Mouse (Mus musculus) liver, embryonic 14.5 days (tissue): ENCODE measurements around the gene Hnrnpa1. TPM values are rescaled to one million over a fixed set of nuclear protein-coding genes. Genes with fewer than 3 reads are reported as not detected.

Experiments
- ATAC-seq: fragments of 200-750 bp; cut with Nextera tagmentation; 2 replicates; pipeline ENCODE4 v1.8.0; 2017; ENCODE audit warnings: moderate number of reproducible peaks, mild to moderate bottlenecking, moderate library complexity; ENCODE audit not compliant: insufficient read depth
- DNase-seq, 3 experiments: peaks; one replicate each; pipeline ENCODE4 v3.0.0-alpha.2; 2012 to 2013; ENCODE audit warnings: low read depth in 3 of 3, low spot score in 3 of 3
- H3K27ac ChIP-seq: fragments of 300-500 bp; sonication (generic); 2 replicates; pipeline ENCODE4 v1.5.1; 2014; ENCODE audit warnings: moderate library complexity, mild to moderate bottlenecking, control low read depth, inconsistent platforms
- H3K27me3 ChIP-seq: fragments of 300-500 bp; sonication (generic); 2 replicates; pipeline ENCODE4 v1.6.1; 2014; ENCODE audit warnings: mild to moderate bottlenecking, low read length, moderate library complexity; ENCODE audit not compliant: control insufficient read depth, insufficient read depth
- H3K36me3 ChIP-seq: fragments of 300-500 bp; sonication (generic); replicated peaks from 2 replicates; pipeline ENCODE4 v1.6.1; 2014; ENCODE audit warnings: low read depth; ENCODE audit not compliant: control insufficient read depth, insufficient read depth
- H3K4me1 ChIP-seq, 2 experiments: fragments of 200-500 bp in 1 of 2; fragments of 300-500 bp in 1 of 2; sonication (generic) in 1 of 2; replicated peaks; 2 replicates each; pipeline ENCODE4 v1.6.1; 2012 to 2014; ENCODE audit warnings: antibody characterized with exemption in 1 of 2, inconsistent platforms in 1 of 2, low read length in 1 of 2; ENCODE audit not compliant: control insufficient read depth in 2 of 2, insufficient read depth in 2 of 2
- H3K4me2 ChIP-seq: fragments of 300-500 bp; sonication (generic); 2 replicates; pipeline ENCODE4 v1.6.1; 2014; ENCODE audit warnings: low read depth, mild to moderate bottlenecking, control low read depth, moderate library complexity
- H3K4me3 ChIP-seq, 2 experiments: fragments of 200-500 bp in 1 of 2; fragments of 300-500 bp in 1 of 2; sonication (generic) in 1 of 2; 2 replicates each; pipeline ENCODE4 v1.5.1; 2012 to 2014; ENCODE audit warnings: low read depth in 2 of 2, low read length in 2 of 2, mild to moderate bottlenecking in 2 of 2, control low read depth in 1 of 2, inconsistent platforms in 1 of 2, moderate library complexity in 1 of 2; ENCODE audit not compliant: insufficient read depth in 1 of 2
- H3K9ac ChIP-seq: fragments of 300-500 bp; sonication (generic); replicated peaks from 2 replicates; pipeline ENCODE4 v1.6.1; 2014; ENCODE audit warnings: mild to moderate bottlenecking, control low read depth, moderate library complexity
- H3K9me3 ChIP-seq: fragments of 300-500 bp; sonication (generic); 2 replicates; pipeline ENCODE4 v1.6.1; 2016; ENCODE audit warnings: low read length, mixed read lengths; ENCODE audit not compliant: control insufficient read depth
- CTCF ChIP-seq: IDR thresholded peaks from 2 replicates; pipeline ENCODE4 v1.5.1; 2016; ENCODE audit warnings: antibody characterized with exemption, low read depth, control low read depth
- EP300 ChIP-seq: IDR thresholded peaks from 2 replicates; pipeline ENCODE4 v1.6.1; 2016; ENCODE audit warnings: antibody characterized with exemption, low read depth
- WGBS: fragments of 180-500 bp; shearing (Covaris S2); extraction: QIAGEN DNeasy Blood & Tissue Kit; methylation state at CpG from one replicate; pipeline ENCODE4 v1.1.7; 2014; ENCODE audit not compliant: insufficient replicate concordance; 5-methylcytosine and 5-hydroxymethylcytosine counted together
- polyA plus RNA-seq, 2 experiments: library from polyadenylated mRNA; depleted of rRNA in 1 of 2; stranded (reverse) in 1 of 2; unstranded in 1 of 2; fragments of >200 nt; fragmentation: Nextera tagmentation in 1 of 2; extraction: Ambion mirVana in 1 of 2; gene quantifications; 2 replicates each; pipeline versions ENCODE4 v1.2.1 to v1.2.3; 2012 to 2014

Gene Hnrnpa1
- polyA plus RNA-seq, 2 experiments = 240 to 510 TPM

GRCm38 (mm10) chr15:103197785-103198184 lies 42.4 kb upstream of the Hnrnpa1 start:
- ATAC-seq (no peak), DNase-seq (no peak)
- Histone ChIP-seq H3K4me3 (no peak overlapping the region), H3K36me3 (peaks cover 83% of the 10 kb centered on the region), H3K4me2 (no peak overlapping the region), H3K9ac (no peak overlapping the region), H3K9me3 (no peaks in the 10 kb centered on the region), H3K27me3 (no peaks in the 10 kb centered on the region), H3K4me1 (no peaks in the 10 kb centered on the region), H3K27ac (no peak overlapping the region)
- 90% methylated on average over 4 of the region's 4 CpGs for WGBS
- TF ChIP-seq EP300 (no peak), CTCF (no peak)

DNA sequence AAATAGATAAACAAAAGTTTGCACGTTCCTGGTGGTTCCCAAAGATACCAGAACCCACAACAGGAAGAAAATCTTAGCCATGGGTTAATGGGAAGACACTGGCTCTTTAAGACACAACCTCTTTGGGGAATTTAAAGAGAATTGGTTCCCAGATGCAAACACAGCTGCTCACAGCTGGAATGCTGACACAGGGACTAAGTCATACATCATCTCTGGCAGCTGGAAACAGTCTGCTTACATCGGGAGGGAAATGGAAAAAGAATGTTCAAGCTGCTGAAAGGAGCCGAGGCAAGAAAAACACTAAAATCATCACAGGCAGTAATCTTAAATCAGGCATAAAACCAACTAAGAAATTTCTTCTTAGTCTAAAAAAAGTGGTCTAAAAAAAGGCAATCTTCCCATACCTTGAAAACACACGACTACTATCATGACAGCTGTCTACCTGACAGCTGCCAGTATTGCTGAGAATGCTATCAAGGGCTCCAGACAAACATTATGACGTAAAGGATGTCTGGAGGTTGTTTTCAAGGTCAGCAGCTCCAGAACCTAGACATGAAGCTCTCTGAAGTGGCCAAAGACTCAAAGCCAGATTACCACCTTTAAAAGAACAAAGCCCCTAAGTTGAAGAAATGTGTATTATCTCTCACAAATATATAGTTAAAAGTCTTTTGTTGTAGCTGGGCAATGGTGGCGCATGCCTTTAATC lies 38.0 kb upstream of the Hnrnpa1 start:
- no peaks in the 10 kb centered on the region for H3K4me1 ChIP-seq
- H3K27ac ChIP-seq = no peak overlapping the region
- DNase-seq = no peak
- no peak for ATAC-seq
- TF ChIP-seq EP300 = no peak
- no peak for TF ChIP-seq CTCF
- no peak overlapping the region for H3K9ac ChIP-seq
- H3K9me3 ChIP-seq = no peaks in the 10 kb centered on the region
- 65% methylated on average over 6 of the region's 6 CpGs for WGBS
- H3K4me2 ChIP-seq = no peak overlapping the region
- H3K36me3 ChIP-seq = peaks cover 84% of the 10 kb centered on the region
- no peaks in the 10 kb centered on the region for H3K27me3 ChIP-seq
- H3K4me3 ChIP-seq = no peak overlapping the region

DNA sequence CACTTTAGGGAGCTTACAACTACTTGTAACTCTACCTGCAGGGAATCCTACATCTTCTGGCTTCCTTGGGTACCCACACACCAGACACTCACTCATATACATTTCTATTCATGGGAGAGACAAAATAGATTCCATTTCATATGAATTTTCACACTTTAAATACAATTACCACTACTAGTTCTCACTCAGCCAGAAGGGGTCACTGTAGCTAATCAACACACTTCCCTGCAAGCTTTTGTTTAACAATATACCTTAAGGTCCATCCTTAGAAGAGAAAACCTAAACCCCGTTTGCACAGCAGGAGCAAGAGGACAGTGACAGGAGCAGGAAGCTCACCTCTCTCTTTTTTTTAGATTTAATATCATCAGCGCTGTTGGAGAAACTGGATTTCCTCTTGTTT lies 35.1 kb upstream of the Hnrnpa1 start:
- DNase-seq (no peak), ATAC-seq (no peak)
- Histone ChIP-seq H3K4me1 (no peaks in the 10 kb centered on the region), H3K27me3 (no peaks in the 10 kb centered on the region), H3K4me2 (no peak overlapping the region), H3K36me3 (peaks cover 80% of the 10 kb centered on the region), H3K4me3 (no peak overlapping the region), H3K9me3 (no peaks in the 10 kb centered on the region), H3K9ac (no peak overlapping the region), H3K27ac (no peak overlapping the region)
- WGBS = 70% methylated on average over 2 of the region's 2 CpGs
- TF ChIP-seq CTCF (peak; percentile 21; the same call in 1 of the 2 replicates), EP300 (no peak)

GRCm38 (mm10) chr15:103214149-103214548 lies 26.1 kb upstream of the Hnrnpa1 start:
- no peak for TF ChIP-seq EP300
- TF ChIP-seq CTCF = no peak
- Histone ChIP-seq H3K4me3 (no peak overlapping the region), H3K36me3 (peaks cover 40% of the 10 kb centered on the region), H3K4me1 (peaks cover 9 to 14% of the 10 kb centered on the region in 2 experiments), H3K27me3 (no peaks in the 10 kb centered on the region), H3K9ac (no peak overlapping the region), H3K27ac (no peak overlapping the region), H3K9me3 (no peaks in the 10 kb centered on the region), H3K4me2 (no peak overlapping the region)
- WGBS = 82% methylated on average over 2 of the region's 2 CpGs
- ATAC-seq (no peak), DNase-seq (no peak)

DNA sequence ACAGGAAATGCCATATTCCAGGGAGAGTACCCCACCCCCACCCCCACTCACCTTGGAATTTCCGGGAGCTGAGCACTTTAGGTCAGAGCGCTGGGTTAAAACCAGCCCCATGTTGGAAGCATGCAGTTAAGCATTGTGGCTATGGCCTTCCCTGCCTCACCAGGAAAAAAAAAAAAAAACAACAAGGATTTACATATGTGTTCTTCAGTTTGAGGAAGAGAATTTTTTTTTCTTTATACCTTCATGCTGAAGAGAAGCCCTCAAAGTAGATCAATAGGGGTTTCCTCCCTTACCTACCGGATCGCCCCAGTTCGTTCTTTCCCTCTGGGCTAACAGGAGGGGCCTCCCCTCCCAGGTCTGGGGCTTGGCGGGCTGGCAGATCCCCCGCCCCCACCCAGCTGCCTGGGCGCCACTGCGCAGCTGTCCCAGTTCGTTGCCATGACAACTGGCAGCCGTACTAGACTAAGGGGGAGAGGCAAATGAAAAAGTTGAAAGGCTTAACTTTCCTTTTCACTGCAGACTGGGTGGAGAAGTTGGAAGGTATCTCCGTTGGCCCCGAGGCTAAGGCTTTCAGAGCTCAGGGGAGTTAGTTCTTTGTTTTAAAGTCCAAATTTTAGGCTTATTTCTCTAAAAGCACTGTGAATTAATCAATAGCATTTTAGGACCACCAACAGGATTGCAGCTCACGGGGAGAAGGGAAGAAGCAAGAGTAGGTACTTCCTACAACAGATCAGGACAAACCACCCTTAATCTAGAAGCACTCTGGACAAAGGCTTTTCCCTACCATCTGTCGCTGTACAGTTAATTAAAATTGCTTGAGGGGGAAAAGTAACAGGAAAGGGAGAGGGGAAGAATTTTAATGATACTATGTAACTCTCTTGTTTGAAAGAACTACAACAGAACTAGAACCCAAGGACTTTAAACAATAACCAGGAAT lies 25.0 kb upstream of the Hnrnpa1 start:
- ATAC-seq = peak; percentile 79

More for the DNA sequence above, 25.0 kb upstream of the Hnrnpa1 start:
- DNase-seq = peak; percentile 57 to 63 (median 61)
- Histone ChIP-seq H3K9ac (no peak overlapping the region; the same call in 1 of the 2 replicates), H3K27ac (no peak overlapping the region), H3K9me3 (no peaks in the 10 kb centered on the region), H3K36me3 (peaks cover 32% of the 10 kb centered on the region), H3K4me1 (peaks cover 9 to 14% of the 10 kb centered on the region in 2 experiments), H3K4me2 (peak overlapping the region; percentile 52), H3K4me3 (peak overlapping the region; percentile 1 to 18; a peak in 2 of 4 replicates), H3K27me3 (no peaks in the 10 kb centered on the region)
- no peak for TF ChIP-seq EP300
- TF ChIP-seq CTCF = no peak
- 9% methylated on average over 15 of the region's 15 CpGs for WGBS
